Mouse (Mus musculus) testis, adult 2 months (tissue): Measurements from ENCODE around the gene Bahcc1. TPM values are rescaled to one million over a fixed set of nuclear protein-coding genes. Genes with fewer than 3 reads are reported as not detected.
A peak's percentile ranks its signal among the peaks of the same experiment; 100 is the strongest.

ENCODE experiments used
- H3K27ac ChIP-seq: fragments of 200-500 bp; 2 replicates; pipeline ENCODE4 v1.5.1; 2012; ENCODE audit warnings: low read depth, low read length; ENCODE audit not compliant: control insufficient read depth, insufficient read depth
- H3K27me3 ChIP-seq: fragments of 200-500 bp; 2 replicates; pipeline ENCODE4 v1.6.1; 2012; ENCODE audit warnings: mild to moderate bottlenecking, low read length, moderate library complexity; ENCODE audit not compliant: control insufficient read depth, insufficient read depth
- H3K36me3 ChIP-seq: fragments of 200-500 bp; 2 replicates; pipeline ENCODE4 v1.6.1; 2012; ENCODE audit warnings: mild to moderate bottlenecking, low read length; ENCODE audit not compliant: control insufficient read depth, insufficient read depth
- H3K4me1 ChIP-seq: fragments of 200-500 bp; 2 replicates; pipeline ENCODE4 v1.6.1; 2012; ENCODE audit warnings: low read length; ENCODE audit not compliant: control insufficient read depth, insufficient read depth
- H3K4me3 ChIP-seq: fragments of 200-500 bp; 2 replicates; pipeline ENCODE4 v1.5.1; 2012; ENCODE audit warnings: low read depth, mild to moderate bottlenecking, low read length, moderate library complexity, mixed read lengths; ENCODE audit not compliant: control insufficient read depth
- CTCF ChIP-seq: fragments of 200-500 bp; IDR thresholded peaks from 2 replicates; pipeline ENCODE4 v1.5.1; 2012; ENCODE audit warnings: low read depth, mild to moderate bottlenecking, inconsistent platforms, low read length, moderate library complexity; ENCODE audit not compliant: control insufficient read depth, insufficient read depth, insufficient replicate concordance
- POLR2A ChIP-seq: fragments of 200-500 bp; IDR thresholded peaks from 2 replicates; pipeline ENCODE4 v1.6.1; 2012; ENCODE audit warnings: low read depth, mild to moderate bottlenecking, inconsistent platforms, low read length, moderate library complexity; ENCODE audit not compliant: control insufficient read depth
- polyA plus RNA-seq: library from polyadenylated mRNA; depleted of rRNA; stranded (reverse); fragments of >200 nt; gene quantifications from 2 replicates; pipeline ENCODE4 v1.2.3, GENCODE M21; 2012

Gene Bahcc1
- polyA plus RNA-seq, 1 experiment, result 2.9 TPM

- no peak for TF ChIP-seq POLR2A
- no peak for TF ChIP-seq CTCF
- H3K4me3 ChIP-seq, result no peak overlapping the region
- H3K36me3 ChIP-seq, result no peaks in the 10 kb centered on the region
- H3K4me1 ChIP-seq, result peaks cover 31% of the 10 kb centered on the region
- H3K27ac ChIP-seq, result no peak overlapping the region
- no peaks in the 10 kb centered on the region for H3K27me3 ChIP-seq
Observed at GRCm38 (mm10) chr11:120228116-120228890, 4.4 kb upstream of the Bahcc1 start.

- H3K36me3 ChIP-seq, result no peaks in the 10 kb centered on the region
Observed at GRCm38 (mm10) chr11:120228911-120229437, 3.8 kb upstream of the Bahcc1 start.

GRCm38 (mm10) chr11:120229861-120230751 lies 2.6 kb upstream of the Bahcc1 start:
- TF ChIP-seq CTCF (no peak), POLR2A (no peak)
- H3K4me3 ChIP-seq, result peak overlapping the region; percentile 41
- H3K27ac ChIP-seq, result peak overlapping the region; percentile 56
- peaks cover 28% of the 10 kb centered on the region for H3K4me1 ChIP-seq
- H3K27me3 ChIP-seq, result no peaks in the 10 kb centered on the region
- no peaks in the 10 kb centered on the region for H3K36me3 ChIP-seq

More at GRCm38 (mm10) chr11:120228911-120229437, 3.8 kb upstream of the Bahcc1 start:
- peaks cover 31% of the 10 kb centered on the region for H3K4me1 ChIP-seq
- H3K27ac ChIP-seq, result no peak overlapping the region
- H3K4me3 ChIP-seq, result no peak overlapping the region
- no peaks in the 10 kb centered on the region for H3K27me3 ChIP-seq
- TF ChIP-seq POLR2A, result no peak
- TF ChIP-seq CTCF, result no peak

GRCm38 (mm10) chr11:120230841-120231370 lies 1.8 kb upstream of the Bahcc1 start:
- TF ChIP-seq POLR2A (no peak), CTCF (no peak)
- Histone ChIP-seq H3K36me3 (no peaks in the 10 kb centered on the region), H3K4me1 (peaks cover 30% of the 10 kb centered on the region), H3K4me3 (peak overlapping the region; percentile 82), H3K27ac (peak overlapping the region; percentile 68), H3K27me3 (no peaks in the 10 kb centered on the region)

- TF ChIP-seq CTCF (no peak), POLR2A (0 out of 2 replicates have a peak, but pooled peaks have one; percentile 26)
- no peak overlapping the region for H3K27ac ChIP-seq
- peaks cover 31% of the 10 kb centered on the region for H3K4me1 ChIP-seq
- H3K27me3 ChIP-seq, result no peaks in the 10 kb centered on the region
- H3K36me3 ChIP-seq, result no peaks in the 10 kb centered on the region
- H3K4me3 ChIP-seq, result peak overlapping the region; percentile 82
Observed at GRCm38 (mm10) chr11:120231379-120231778, 1.4 kb upstream of the Bahcc1 start.

- Histone ChIP-seq H3K27me3 (no peaks in the 10 kb centered on the region; the same call in 1 of the 2 replicates), H3K36me3 (no peaks in the 10 kb centered on the region), H3K4me3 (peak overlapping the region; percentile 60), H3K4me1 (peaks cover 43% of the 10 kb centered on the region), H3K27ac (peak overlapping the region; percentile 71)
- no peak for TF ChIP-seq POLR2A
- TF ChIP-seq CTCF, result no peak
Observed at GRCm38 (mm10) chr11:120233441-120234135, 841 bp downstream of the Bahcc1 start.
